Mouse (Mus musculus): ENCODE data around the gene Chaf1a.

DNA sequence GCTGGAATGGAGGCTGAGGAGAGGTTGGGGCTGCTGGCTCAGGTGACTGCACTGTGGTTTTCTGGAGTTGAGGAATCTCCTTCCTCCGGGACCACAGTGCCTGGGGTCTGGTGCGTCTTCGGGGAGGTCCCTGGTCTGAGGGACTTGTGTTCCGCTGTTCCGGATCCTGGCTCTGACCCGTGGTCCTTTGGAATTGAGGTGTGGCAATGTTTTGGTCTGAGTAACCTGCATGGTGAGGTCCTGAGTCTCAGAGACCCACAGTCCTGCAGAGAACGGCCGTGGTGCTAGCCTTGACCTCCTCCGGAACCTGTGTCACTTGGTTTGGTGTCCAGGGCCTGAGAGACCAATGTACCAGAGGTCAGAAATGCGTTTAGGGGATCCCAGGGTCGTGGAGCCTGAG, 39.7 kb downstream of the Chaf1a start:
- TF ChIP-seq POLR2A (IDR thresholded peaks at IDR 0.05; ENCODE audit: borderline replicate concordance, control insufficient read depth, low read depth, low read length): no peak
- TF ChIP-seq CTCF (IDR thresholded peaks at IDR 0.05; ENCODE audit: control insufficient read depth, insufficient read depth, low read length): 0 out of 2 replicates have a peak, but pooled peaks have one; percentile 4
